Mouse (Mus musculus) left cerebral cortex, adult 8-10 months (tissue): Measurements from ENCODE around the gene Gm20388. TPM values are rescaled to one million over a fixed set of nuclear protein-coding genes. Genes with fewer than 3 reads are reported as not detected.

ENCODE experiments used
- DNase-seq, 2 experiments: peaks; one replicate each; pipeline ENCODE4 v3.0.0; 2022; ENCODE audit warnings: low spot score in 2 of 2
- total RNA-seq, 4 experiments: library from RNA; stranded (reverse); gene quantifications; 2 replicates each; pipeline ENCODE4 v1.2.4; 2022

Gm20388 gene
- total RNA-seq, 4 experiments from 2014 or later: 10.4 to 20.8 (median 16.4) TPM

DNA sequence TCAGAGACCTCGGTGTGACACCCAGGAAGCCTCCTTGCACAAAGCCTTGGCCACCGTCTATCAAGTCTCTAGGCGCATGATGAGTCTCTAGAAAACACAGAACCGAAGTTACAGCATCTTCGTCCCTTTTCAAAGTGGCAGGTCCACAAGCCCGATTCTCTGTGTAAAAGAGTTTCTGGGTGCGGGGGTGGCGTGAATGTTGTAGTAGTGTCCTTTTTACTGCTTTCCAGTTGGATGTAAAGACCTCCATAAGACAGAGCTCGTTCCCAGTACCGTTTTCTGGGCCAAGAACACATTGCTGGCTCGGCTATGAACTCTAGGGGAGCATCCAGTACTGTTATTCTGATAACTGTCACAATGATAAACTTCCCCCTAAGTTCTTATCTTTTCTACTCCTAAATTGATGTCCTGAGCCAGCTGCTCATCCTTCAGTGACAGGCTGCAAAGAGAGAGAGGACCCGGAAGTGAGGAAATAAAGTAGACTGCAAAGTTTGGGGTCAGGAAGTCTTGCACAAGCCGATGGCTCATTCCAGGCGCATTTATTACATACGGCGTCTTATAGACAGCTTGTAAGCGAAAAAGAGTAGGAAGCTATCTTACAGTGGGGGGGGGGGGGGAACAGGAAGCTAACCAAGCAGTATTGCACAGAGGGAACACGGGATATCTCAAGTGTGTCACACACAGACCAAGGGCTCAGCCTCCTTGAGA, 1614.6 kb downstream of the Gm20388 start:
- no peak for DNase-seq

DNA sequence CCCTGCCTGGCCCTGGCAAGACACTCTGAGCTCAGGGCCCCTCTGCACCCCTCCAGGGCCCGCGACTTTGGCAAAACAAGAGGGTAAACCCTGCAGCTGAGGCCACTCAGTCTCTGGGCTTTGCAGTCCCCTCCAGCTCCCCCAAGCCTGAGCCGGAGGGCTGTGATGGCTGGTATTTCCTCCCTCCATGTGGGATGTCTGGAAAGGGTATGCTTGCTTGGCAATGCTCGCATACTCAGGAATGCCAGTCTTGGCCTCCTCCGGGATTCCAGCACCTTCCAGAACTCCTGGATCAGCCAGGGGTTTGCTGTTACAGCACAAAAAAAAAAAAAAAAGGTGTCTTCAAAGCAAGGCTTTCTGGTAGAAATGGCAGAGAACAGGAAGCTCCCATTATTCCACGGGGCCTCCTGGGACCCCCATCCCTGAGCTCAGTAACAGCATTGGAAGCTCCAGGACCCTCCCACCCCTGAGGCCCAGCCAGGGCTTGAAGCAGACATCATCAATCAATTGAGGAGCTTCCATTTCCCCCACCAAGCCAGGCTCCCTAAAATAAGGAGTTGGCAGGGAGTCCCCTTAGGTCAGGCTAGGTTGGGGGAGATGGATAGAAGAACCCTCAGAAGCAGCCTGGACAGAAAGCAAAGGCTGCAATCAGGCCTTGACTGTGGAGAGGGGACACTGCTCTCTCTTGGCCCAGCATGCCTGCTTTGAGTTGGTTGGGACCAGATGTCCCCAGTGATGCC, 1616.3 kb downstream of the Gm20388 start:
- DNase-seq: no peak

DNA sequence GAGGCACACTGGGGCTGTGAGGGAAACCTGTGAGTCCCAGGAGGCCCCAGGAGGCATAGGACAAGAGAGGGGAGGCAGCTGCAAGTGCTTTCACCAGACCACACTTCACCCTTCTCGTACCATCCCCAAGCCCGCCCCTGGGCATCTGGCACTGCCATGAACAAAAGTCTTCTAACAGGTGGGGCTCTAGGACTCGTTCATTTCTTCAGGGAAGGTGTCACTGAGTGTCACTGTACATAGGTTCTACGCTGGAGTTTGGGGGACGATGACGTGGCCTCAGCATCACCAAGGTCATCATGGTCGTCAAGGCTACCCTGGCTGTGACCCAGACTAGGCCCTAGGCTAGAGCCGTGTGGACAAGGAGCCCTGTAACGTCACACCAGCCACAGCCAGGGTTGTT, 1617.1 kb downstream of the Gm20388 start:
- DNase-seq: no peak

DNA sequence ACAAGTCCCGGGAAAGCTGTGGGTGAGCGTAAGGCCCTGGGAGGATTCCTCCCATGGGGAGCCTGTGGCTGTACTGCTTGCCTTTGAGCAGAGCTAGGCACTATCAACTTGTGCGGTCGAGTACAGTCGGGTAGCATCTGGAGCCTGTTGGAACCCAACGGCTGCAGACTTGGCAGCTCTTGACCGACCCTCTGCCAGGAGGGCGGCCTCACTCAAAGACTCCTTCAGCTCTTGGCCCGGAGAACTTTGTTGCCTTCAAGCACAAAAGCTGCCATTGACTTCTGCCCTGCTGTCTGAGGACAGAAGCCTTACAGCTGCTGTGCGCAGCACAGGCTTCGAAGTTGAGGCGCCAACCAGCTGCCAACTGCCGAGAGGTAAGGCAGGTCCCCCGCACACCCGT, 1618.1 kb downstream of the Gm20388 start:
- no peak for DNase-seq

DNA sequence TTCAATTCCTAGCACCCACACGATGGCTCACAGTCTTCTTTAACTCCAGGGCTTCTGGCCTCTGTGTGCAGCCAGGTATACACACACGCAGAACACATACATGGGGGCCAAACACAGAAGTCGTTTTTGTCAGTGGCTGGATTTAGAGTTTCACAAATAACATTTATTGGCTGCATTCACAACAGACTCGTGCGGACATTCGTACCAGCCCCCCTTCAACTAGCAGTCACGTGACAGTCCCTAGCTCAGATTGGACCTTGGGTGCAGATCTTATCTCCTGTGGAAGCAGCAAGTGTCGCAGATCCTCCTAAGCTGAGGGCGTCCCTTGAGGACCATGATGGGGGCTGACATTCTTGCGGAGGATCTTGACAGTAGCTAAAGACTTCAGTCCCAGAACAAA, 1620.0 kb downstream of the Gm20388 start:
- no peak for DNase-seq

DNA sequence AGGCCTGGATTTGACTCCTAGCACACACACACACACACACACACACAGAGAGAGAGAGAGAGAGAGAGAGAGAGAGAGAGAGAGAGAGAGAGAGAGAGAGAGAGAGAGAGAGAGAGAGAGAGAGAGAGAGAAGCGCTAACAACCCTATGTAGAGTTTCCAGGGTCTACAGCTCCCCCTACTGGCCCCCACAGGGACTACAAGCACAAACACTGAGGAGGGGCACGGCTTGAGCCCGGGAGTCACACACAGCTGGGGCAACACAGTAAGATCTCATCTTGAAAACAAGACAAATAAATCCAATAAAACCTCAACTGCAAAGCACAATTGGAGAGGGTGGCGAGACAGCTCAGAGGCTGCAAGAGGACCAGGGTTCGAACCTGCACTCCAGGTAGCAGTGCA, 1621.7 kb downstream of the Gm20388 start:
- DNase-seq: no peak

DNA sequence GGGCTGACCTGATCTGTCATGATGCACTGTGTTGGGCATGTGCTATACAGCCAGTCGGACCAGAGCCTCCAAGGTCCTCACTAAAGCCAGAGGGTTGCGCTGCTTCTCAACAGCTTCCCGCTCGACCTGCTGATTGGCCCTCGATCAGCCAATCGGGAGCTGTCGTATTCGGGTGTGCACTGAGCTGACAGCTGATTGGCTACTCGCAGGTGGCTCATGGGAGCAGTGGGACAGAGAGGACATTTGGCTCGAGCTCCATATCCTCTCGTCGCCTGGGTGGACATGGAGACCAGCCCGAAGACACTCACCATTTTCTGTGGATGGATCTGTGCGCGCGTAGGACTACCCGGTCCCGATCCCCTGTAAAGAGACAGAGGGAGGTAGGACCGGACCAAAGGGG, 1631.2 kb downstream of the Gm20388 start:
- peak in 1 of 2 experiments; percentile 4 for DNase-seq

DNA sequence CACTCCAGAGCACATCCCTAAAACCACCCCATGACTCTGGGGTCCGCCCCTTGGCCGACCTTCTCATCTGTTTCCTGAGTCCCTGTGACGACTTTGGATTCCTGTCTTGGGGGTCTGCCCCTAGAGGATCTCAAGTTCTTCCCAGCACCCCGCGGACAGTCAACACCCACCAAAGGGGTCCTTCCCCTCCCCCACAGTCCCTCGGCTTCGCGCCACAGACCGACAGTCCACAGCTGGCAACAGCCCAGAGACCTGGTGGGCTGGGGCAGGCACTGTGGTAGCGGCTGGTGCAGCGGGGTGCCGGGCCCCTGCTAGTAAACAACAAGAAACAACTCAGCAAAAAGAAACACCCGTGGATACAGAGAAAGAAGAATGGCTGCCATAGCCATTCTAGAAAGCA, 1632.3 kb downstream of the Gm20388 start:
- peak in 1 of 2 experiments; percentile 5 for DNase-seq

DNA sequence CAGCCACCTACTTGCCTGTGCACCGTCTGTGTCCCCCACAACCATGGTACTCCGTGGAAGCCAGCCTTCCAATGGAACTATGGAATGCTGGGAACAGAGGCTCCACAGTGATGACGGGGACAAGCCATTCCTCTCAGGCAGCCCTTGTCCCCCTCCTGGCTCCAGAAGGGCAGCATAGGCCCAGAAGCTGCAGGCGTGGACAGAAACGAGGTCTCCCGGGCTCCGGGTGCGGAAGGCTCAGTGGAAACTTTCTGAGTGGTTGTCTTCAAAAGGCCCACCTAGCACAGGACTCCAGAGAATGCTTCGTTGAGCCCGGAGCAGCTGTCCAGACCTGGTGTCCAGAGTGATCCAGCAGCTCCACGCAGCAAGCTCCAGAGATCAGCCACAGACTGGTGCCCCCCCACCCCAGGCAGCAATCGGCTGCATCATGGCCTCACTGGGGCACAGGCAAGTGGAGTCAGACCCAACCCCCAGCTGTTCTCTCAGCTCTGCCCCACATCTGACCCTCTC, 1633.7 kb downstream of the Gm20388 start, which contains the start of gene 1700018B08Rik:
TSS of gene 1700018B08Rik (minus strand) at position 45 of the 510 bp plus-strand sequence.
- peak in 1 of 2 experiments; percentile 3 for DNase-seq

DNA sequence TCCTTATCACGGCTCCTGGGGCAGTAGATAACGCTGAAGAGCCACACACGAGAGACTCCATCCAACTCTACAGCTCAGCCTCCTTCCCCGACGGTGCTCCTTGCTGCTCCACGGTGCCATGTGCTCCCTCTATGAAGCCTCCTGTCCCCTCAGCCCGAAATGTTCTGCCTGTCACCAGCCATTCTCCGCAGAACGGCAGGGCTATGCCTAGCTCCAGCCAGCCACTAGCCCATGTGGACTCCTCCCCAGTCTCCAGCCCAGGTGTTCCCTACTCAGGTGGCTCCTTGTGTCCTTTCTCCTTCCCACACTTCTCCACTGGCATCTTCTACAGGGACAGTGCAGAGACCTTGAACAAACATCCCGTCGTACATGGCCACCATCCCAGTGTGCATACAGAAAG, 1634.3 kb downstream of the Gm20388 start:
- peak in 1 of 2 experiments; percentile 4 for DNase-seq

DNA sequence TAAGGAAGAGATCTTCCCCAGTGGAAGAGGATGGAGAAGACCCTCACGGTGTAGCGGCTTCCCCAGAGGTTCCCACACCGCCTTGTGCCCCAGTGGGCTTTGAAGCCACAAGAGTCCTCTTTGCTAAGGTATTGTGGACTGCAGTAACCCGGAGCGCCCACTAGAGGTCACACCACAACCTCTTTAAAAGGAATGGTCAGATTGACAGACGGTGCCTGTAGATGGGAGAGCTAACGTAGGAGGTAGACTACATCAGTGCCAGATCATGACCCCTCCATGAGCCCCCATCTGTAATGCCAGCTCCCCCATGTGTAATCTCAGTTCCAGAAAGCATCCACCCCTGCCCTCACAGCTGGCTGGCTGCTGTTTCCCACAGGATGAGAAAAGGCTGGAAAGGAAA, 1636.5 kb downstream of the Gm20388 start:
- peak; percentile 36 to 55 for DNase-seq

DNA sequence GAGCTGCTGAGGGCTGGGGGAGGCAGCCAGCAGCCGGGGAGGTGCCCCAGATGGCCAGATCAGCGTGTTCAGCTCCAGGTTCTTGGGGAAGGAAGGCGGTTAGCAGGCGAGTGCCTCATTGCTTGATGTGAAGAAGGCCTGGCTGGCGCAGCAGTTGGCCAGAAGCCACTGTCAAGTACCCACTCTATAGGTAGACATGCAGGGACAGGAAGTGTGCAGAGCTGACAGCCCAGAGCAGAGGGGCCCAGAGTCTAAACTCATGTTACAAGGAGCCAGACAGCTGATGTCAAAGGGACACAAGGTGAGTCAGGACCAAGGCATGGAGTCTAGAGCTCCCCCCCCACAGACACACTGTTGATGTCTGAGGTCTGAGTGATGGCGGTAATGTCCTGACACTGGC, 1639.4 kb downstream of the Gm20388 start:
- peak in 1 of 2 experiments; percentile 5 for DNase-seq

DNA sequence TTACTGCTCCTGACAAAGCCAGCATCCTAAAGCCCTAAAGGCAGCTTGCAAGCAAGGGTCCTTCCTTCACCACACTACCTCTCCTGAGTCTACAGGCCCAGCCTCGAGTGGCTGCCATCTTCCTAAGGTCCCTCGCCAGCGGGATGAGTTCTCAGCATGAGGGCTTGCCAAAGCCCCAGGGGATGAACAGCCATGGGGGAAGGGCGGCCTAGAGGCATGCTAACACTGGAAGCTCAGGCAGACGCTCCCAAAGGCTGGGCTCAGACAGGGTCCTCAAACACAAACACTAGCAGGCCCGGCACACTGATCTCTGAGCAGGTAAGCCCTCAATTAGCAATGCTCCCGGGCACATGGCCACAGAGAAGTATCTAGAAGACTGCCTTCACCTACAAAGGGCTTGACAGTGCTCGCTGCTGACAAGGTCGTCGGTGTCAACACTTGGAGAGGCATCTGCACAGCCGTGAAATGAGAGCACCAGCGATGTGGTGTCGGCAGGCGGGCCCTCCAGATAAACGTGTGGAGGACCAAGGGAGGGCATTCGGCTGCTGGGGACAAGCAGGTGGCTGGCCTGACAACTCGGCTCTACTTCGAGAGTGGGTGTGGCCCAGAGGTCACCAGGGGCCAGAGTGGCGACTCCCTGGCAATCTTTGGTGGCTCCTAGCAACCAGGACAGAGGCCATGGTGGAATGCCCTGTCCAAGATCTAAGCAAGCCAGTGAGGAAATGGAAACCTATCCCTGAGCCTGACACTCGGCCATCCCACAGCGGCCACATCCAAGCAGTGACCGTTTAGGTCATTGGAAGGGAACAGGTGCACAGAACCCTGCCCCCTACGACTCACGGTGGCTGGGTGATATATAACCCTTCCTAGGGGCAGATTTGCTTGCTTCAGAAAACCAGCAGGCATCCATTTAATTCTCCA, 1640.7 kb downstream of the Gm20388 start:
- peak in 1 of 2 experiments; percentile 15 for DNase-seq

DNA sequence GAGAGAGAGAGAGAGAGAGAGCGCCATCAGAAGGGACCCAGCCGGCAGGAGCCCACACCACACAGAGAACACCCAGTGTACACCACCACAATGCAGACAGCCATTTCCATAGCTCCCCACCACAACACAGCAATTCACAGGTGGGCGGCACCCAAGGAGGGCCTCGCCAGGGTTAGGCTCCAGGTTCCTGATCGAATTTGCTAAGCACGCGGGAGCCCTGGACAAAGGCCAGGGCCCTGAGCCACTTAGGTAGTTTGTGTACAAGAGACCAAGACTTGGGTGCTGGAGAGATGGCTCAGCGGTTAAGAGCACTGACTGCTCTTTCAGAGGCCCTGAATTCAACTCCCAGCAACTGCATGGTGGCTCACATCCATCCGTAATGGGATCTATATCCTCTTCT, 1641.9 kb downstream of the Gm20388 start:
- peak in 1 of 2 experiments; percentile 4 for DNase-seq

DNA sequence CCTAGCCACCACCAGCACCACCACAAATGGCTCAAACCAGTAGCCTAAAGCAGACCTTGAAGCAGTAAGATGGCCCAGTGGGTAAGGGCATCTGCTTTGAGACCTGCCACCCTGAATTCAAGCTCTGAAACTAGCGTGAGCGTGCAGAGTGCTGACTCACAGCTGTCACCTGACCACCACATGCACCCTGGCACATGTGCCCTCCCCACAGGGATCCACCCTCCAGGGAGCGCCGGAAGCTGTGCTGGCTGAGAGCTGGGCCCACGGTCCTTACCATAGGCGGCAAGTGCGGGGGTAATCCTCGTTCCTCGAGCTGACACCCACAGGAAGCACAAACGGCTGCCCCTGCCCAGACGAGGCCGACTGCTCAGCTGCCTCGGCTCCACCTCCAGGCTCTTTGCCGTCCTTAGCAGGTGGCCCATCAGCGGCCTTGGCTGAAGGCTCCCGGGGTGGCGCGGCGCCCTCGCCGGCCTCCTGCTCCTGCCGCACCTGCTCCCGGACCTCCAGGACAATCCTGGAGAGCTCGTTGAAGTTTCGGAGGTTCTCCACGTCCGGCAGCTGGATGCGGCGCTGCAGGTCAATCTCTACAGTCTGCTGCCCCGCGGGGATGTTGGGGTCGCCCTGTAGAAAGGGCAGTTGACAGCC, 1643.3 kb downstream of the Gm20388 start:
- peak in 1 of 2 experiments; percentile 26 for DNase-seq

DNA sequence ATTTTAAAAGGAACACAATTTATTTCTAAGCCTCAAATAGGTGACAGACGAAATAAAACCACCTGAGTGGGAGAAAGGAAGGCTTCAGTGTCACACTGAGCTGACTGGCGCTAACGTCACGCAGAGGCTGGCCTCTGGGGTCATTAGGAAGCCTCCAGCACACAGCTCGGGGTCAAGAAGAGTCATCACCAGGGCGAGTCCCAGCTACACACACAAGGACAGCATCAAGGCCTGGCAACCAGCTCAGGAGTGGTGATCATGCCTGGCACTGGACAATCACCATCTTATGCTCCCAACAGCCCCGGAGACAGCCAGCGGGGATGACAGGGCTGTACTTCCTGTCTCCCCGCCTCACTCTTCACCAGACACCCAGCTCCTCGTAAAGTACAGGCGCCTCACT, 1647.1 kb downstream of the Gm20388 start:
- no peak for DNase-seq

DNA sequence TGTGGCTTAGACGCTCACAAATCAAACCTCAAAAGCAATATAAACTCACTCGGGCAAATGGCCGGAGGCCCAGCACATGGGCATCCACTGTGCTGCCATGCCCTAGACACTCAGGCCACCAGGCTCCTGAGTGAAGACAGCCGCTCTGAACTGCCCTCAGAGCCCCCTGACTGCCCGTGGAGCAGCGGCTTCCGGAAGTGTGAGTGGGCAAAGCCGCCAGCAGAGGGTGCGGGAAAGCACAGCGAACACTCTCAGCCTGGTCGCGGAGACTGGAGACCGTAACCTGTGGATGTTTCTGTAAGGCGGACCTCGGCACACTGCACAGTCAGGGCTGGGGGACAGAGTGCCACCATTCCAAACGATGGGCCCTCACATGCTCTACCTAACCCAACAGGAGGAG, 1647.9 kb downstream of the Gm20388 start:
- no peak for DNase-seq

DNA sequence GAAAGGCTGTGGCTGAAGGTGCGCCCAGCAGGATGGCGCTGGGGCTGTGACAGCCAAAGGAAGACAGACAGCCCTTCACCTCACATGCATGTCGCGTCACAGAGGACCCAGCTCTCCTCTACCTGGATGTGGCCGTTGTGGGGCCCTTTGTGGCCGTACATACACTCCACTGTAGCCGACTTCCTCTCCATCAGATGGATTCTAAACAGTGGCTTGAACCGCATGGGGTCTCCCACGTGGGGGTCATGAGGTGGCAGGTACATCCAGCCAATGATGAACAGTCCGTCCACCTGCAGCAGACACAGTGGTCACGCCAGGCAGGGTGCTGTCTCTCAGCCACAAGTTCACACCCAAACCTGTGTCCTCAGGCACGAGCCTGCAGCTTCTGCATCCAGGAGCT, 1649.2 kb downstream of the Gm20388 start:
- DNase-seq: no peak

DNA sequence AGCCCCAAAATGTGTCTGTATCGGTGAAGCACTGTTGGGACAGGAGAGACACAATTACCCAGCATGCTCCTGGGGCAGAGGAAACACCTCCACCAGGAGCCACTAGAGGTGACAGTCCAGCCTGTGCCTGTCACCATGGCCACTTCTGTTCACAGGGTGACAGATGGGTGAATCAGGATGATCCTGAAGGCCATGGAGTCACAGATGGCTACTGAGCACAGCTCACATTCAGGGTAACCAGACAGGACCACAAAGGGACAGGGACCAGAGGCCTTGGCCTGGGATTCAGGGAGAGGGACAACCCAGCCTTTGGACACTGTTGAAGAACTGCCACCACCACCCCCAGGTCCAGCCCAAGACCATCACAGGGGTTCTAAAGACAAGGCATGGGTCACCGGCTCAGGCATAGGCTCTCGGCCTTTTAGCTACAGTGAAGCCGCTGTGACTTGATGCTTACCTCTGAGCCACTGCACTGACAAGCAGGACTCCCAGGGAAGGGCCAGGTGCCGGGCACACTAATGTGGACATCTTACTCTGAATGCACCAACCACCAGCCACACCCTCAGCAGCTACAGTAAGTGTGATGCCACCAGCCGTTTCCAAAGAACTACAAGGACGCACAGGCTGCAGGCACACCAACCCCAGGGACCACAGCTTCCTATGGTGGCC, 1649.9 kb downstream of the Gm20388 start:
- no peak for DNase-seq

DNA sequence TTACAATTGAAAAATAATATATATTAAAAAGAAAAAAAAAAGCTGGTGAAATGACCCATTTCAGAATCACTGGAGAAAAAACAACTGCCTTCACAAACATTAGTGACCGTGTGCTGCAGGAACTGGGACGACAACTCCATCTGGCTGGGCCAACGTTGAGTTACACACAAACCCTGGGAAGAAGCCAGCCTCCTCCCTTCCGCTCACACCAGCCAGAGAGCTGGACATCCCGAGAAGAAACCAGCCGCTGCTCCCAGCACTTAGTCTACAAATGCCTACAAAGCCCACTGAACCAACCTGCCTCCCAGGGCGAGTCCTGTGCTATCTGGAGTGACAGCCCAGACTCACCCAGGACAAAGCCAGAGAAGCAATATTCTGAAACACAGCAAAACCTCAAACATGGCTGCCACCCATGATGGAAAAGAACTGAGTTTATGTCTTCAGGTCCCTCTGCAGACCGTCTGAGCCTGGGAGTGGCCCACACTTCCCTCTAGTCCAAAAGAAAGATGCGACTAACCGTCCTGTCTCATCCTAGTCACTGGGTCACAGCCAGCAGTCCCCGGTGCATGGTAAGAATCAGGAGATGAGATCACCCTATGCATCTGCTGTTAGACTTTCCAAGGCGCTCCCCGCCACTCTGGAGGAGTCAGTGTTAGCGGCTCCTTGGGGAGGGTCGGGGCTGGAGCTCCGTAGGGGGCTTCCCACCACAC, 1651.2 kb downstream of the Gm20388 start:
- DNase-seq: no peak
